Mouse (Mus musculus) small intestine, adult 10 weeks (tissue): ENCODE results near the gene Spaca7. TPM values are rescaled to one million over a fixed set of nuclear protein-coding genes. Genes with fewer than 3 reads are reported as not detected.

Experiments used
- polyA plus RNA-seq: library from polyadenylated mRNA; stranded (reverse); fragments of 350-450 nt; fragmentation: Illumina TruSeq; extraction: RNeasy Lipid Tissue Mini Kit (QIAGEN cat#74804); gene quantifications from one replicate; pipeline ENCODE4 v1.2.3, GENCODE M21; 2014; ENCODE audit warnings: low replicate concordance

Spaca7 gene
- polyA plus RNA-seq: not detected

DNA sequence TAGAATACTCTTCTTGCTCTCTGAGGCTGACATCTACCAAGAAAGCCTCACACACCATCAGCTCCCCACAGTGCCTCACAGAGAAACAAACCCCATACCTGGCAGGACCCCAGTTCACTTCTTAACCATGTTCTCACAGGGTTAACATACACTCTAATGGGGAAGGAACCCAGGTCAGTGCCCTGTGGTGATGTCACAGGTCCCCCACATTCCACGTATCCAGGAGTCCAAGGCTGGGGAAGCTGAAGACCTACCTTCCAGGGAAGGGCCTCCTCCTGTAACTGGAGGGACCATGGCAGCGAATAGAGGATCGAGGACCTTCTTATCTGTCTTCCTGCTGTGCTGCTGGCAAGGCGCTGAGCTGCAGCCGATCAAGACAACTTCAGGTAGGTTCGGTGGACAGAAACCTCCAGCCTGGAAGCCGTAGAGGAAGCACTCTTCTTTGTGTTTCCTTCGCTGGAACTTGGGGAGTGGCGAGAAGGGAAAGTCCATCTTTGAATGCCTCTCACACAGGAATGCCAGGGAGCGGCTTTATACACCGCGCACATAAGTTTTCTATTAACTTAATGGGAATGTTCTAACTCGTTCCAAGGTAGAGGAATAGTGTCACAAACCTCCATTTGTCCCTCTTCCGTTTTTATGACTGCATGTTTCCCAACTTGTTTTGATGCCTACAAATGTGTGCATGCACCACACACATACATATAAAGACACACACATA lies at the start of gene Spaca7:
TSS of gene Spaca7 (plus strand) at position 216 of the 721 bp plus-strand sequence.

Other genes with a start within 250 kb of the Spaca7 start
- gene Sox1, start 177.7 kb upstream of the Spaca7 start, polyA plus RNA-seq: not detected
- gene Tubgcp3, start 99.2 kb downstream of the Spaca7 start, polyA plus RNA-seq: 28.7 TPM
- gene Atp11a, start 184.0 kb downstream of the Spaca7 start, polyA plus RNA-seq: 3.2 TPM